Mouse (Mus musculus) megakaryocyte, adult 5-6 weeks (primary cell): ENCODE measurements around the gene Rbm5. TPM values are rescaled to one million over a fixed set of nuclear protein-coding genes. Genes with fewer than 3 reads are reported as not detected.
A peak's percentile ranks its signal among the peaks of the same experiment; 100 is the strongest.

Experiments used
- ATAC-seq: 2 replicates; pipeline ENCODE4 v1.8.0; 2016; ENCODE audit warnings: mild to moderate bottlenecking, inconsistent platforms; ENCODE audit not compliant: poor library complexity, severe bottlenecking
- total RNA-seq, 2 experiments: library from RNA; stranded (forward) in 1 of 2; stranded (reverse) in 1 of 2; fragments of 153-499, 151-499 nt in 1 of 2; fragments of 221-1000, 200-1000 nt in 1 of 2; gene quantifications; 2 replicates each; pipeline versions ENCODE4 v1.2.3 to v1.2.4; 2015 to 2017

Rbm5 gene
- total RNA-seq, 2 experiments from 2014 or later: 145 to 208 TPM

DNA sequence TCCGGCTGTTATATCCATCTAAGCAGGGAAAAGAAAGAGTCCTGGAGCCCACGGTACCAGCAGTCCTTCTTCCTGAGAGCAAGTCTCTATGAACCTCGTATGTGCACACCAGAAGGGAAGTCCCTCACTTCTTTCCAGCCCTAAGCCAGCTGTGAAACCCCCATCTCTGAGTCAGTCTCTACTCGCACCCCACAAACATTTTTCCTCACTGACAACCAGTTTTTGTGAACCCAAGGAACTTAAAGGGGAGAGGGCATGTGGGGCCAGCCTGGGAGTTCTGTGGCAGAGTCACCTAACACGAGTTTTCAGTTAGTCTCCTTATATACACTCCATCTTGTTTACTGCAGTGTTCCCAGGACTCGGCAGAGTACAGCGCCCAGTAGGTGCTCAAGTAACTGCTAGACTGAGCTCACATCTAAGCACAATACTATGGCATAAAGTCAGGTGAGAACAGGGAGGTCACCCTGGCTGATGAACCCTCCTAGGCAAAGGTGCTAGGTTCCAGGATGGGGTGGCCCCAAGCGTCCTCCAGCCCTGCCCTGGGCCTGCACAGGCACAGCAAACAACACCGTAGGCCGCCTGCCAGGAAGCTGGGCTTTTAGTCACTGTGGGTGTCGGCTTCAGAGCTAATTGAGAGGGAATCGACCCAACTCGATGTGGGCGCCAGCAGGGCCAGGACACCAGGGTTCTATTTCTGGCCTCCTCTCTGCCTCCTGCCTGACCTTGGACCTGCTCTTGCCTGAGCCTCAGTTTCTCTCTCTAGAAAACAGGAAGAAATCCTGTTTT is 67.3 kb downstream of the Rbm5 start:
- ATAC-seq: no peak

GRCm38 (mm10) chr9:107702606-107703185 is 68.1 kb downstream of the Rbm5 start:
- ATAC-seq: no peak

GRCm38 (mm10) chr9:107701594-107701993 is 69.2 kb downstream of the Rbm5 start:
- ATAC-seq: no peak

DNA sequence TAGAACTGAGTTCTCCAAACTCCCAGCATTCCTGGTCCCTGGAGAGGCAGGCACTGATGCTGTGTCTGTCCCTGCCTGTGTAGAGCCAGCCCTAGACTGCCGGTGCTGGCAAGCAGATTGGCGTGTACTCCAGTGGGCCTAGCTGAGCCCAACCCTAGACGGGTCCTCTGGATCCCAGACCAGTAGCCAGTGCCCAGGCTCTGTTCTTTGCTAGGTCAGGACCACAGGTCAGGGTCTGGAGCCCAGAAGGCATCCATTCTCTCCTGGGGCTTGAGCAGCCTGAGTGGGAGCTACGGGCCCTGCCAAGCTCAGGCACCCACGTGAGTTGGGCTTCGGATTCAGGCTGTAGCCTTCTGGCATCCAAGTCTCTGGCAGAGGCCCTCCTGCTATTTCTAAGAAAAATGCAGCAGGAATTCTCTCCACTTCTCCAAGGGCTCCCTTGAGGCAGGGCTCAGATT is 70.7 kb downstream of the Rbm5 start:
- ATAC-seq: no peak

DNA sequence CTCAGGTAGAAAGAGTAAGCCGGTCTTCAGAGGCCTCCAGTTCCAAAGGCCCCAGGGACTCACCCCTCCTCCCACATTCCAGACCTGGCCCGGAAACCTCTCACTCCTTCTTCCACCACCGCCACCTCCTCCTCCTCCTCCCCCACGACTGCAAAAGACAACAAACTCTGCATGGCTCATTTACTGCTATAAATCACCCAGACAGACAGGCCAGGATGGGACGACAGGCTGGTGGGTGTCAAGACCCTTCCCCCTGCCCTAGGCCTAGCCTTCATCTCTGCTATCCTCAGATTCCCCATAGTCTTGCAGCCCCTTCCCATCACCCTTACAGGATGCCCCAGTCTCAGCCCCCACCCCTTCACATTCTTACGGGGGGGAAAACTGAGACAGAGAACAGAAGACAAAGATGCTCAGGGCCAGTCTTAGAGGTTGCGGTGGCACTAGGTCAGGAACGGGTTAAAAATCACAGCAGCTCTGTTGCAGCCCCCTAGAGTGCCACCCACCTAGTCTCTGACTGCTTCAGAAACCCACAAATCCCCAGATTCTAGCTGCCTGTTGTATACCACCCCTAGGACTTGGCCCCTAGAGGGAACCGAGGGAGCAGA is 71.3 kb downstream of the Rbm5 start:
- ATAC-seq: no peak

DNA sequence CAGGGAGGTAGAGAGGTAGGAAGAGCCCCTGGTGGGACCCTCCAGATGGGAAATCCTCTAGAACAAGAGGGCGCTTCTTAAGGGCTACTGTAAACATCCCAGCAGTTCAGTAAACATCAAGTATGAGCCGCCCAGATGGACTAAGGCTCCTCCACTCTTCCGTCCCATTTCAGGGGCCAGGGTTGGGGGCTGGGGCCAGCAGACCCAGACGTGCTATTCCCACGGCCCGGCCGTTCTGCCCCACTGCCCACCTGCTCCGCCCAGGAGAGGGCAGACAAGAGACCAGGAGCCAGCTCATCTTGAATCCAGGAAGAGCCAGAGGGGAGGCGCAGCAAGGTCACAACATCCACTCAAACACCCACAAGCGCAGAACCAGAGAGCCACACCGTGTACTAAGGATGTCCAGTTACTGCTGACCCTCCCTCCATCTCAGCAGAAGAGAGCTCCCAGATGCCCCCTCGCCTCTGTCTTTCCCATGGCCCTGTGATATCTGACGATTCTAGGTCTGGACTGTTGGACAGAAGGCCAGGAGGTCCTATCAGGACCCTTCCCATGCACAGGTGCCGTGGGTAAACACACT is 72.1 kb downstream of the Rbm5 start:
- ATAC-seq: no peak

GRCm38 (mm10) chr9:107697811-107698521 is 72.8 kb downstream of the Rbm5 start:
- no peak for ATAC-seq

DNA sequence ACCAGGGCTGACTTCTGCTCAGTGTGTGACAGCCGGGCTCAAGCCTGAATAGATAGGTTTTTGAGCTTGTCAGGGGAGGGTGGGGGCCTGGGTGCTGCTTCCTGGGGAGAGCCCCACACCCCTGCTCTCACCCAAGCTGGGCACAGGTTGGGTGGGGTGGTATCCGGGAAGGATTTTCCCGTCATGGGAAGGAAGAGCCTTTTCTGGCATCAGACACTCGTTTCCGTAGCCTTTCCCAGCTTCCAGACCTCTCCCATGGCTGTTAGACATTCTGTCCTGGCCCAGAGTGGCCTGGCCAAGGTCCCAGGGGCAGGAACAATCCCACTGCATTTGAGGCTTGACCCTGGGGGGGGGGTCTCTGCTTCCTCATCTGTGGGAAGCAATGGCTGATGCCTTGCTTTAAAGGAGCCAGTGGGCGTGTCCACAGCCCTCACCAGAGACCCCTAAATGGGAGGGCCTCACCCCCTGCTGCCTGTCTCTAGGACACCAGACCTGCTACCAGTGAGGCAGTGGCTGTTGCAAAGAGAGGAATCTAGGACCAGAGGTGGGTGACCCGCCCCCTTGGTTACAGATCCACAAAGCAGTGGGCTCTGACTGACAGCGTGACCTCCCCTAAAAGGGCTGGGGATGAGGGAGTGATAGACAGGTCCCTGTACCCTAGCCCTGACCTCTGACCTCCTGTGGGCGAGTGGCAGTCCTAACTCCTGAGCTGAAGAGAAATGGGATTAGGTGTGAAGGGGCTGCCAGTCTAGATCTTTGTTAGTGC is 73.8 kb downstream of the Rbm5 start:
- no peak for ATAC-seq

DNA sequence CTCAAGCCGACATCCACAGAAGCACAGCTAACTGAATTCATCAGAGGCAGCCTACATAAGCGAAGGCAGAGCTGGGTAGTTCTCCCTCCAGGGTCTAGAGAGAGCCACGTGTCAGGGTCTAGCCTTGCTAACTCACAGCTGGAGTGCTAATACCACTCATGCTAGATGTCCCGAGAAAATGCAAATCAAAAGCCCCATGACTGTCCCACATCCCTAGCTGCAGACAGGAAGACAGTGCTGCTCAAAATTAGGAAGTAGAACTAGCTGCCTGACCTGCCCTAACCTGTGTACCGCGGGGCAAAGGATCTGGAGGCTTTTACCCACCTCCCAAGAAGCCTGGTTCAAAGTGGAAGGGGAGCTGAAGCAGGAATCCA is 74.7 kb downstream of the Rbm5 start:
- ATAC-seq: 0 out of 2 replicates have a peak, but pooled peaks have one; percentile 35

- ATAC-seq: no peak
Observed at GRCm38 (mm10) chr9:107695441-107696105, 75.2 kb downstream of the Rbm5 start.

- ATAC-seq: no peak
Observed at GRCm38 (mm10) chr9:107694627-107695026, 76.2 kb downstream of the Rbm5 start.

- no peak for ATAC-seq
Observed at GRCm38 (mm10) chr9:107693433-107693987, 77.3 kb downstream of the Rbm5 start.

GRCm38 (mm10) chr9:107692785-107693184 is 78.0 kb downstream of the Rbm5 start:
- ATAC-seq: no peak

DNA sequence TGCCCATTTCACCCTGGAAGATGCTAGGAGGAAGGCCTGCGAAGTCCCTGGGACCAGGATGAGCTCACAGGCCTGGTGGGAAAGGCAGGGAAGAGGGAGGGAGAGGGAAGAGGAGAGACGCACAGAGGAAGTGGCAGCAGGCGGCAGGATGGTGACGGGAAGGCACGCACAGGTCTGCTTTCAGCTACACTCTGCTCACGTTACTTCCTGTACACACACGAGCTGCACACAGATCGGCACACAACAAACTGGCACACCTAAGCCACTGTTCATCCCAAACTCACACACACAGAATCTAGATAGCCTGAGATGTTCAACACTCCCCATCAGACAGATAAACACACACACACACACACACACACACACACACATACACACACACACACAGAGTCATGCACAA is 80.4 kb downstream of the Rbm5 start:
- no peak for ATAC-seq

Other genes with a start within 250 kb of the Rbm5 start
- gene Tmem115, start 237.1 kb downstream of the Rbm5 start, total RNA-seq (2015): 6.8 and 9.3 TPM in 2 replicates
- 14.8 and 15.2 TPM in 2 replicates for gene Tmem115, start 237.1 kb downstream of the Rbm5 start, total RNA-seq (2017)
- gene Cyb561d2, start 228.8 kb downstream of the Rbm5 start, total RNA-seq (2015): 12.8 and 15.5 TPM in 2 replicates
- 14.2 and 21.7 TPM in 2 replicates for gene Cyb561d2, start 228.8 kb downstream of the Rbm5 start, total RNA-seq (2017)
- 8.3 and 12.5 TPM in 2 replicates for gene Nprl2, start 228.8 kb downstream of the Rbm5 start, total RNA-seq (2015)
- gene Nprl2, start 228.8 kb downstream of the Rbm5 start, total RNA-seq (2017): 15.7 and 18.9 TPM in 2 replicates
- gene Zmynd10, start 223.7 kb downstream of the Rbm5 start, total RNA-seq (2015): not detected in 2 replicates
- not detected in 2 replicates for gene Zmynd10, start 223.7 kb downstream of the Rbm5 start, total RNA-seq (2017)
- 34.3 and 37.7 TPM in 2 replicates for gene Rassf1, start 219.4 kb downstream of the Rbm5 start, total RNA-seq (2015)
- gene Rassf1, start 219.4 kb downstream of the Rbm5 start, total RNA-seq (2017): 46.7 and 57.3 TPM in 2 replicates
- gene Tusc2, start 207.7 kb downstream of the Rbm5 start, total RNA-seq (2015): 12.2 and 12.4 TPM in 2 replicates
- gene Tusc2, start 207.7 kb downstream of the Rbm5 start, total RNA-seq (2017): 8.9 and 10.8 TPM in 2 replicates
- gene Hyal2, start 203.1 kb downstream of the Rbm5 start, total RNA-seq (2015): 0.56 and 1.9 TPM in 2 replicates
- gene Hyal2, start 203.1 kb downstream of the Rbm5 start, total RNA-seq (2017): 1.0 TPM in 1 of 2 replicates, not detected in the other
- gene Hyal1, start 194.1 kb downstream of the Rbm5 start, total RNA-seq (2015): 0.38 and 0.57 TPM in 2 replicates
- 0.98 and 0.99 TPM in 2 replicates for gene Hyal1, start 194.1 kb downstream of the Rbm5 start, total RNA-seq (2017)
- gene Naa80, start 192.1 kb downstream of the Rbm5 start, total RNA-seq (2015): 7.2 and 15.3 TPM in 2 replicates
- gene Naa80, start 192.1 kb downstream of the Rbm5 start, total RNA-seq (2017): 6.9 and 10.1 TPM in 2 replicates
- gene Hyal3, start 190.2 kb downstream of the Rbm5 start, total RNA-seq (2015): 1.5 and 1.9 TPM in 2 replicates
- gene Hyal3, start 190.2 kb downstream of the Rbm5 start, total RNA-seq (2017): 0.18 and 0.57 TPM in 2 replicates
- gene Ifrd2, start 183.4 kb downstream of the Rbm5 start, total RNA-seq (2015): 6.8 and 11.1 TPM in 2 replicates
- gene Ifrd2, start 183.4 kb downstream of the Rbm5 start, total RNA-seq (2017): 8.7 and 9.9 TPM in 2 replicates
- not detected in 2 replicates for gene Sema3b, start 161.8 kb downstream of the Rbm5 start, total RNA-seq (2015)
- gene Sema3b, start 161.8 kb downstream of the Rbm5 start, total RNA-seq (2017): 0.08 TPM in 1 of 2 replicates, not detected in the other
- gene Gnai2, start 135.6 kb downstream of the Rbm5 start, total RNA-seq (2015): 749 and 768 TPM in 2 replicates
- gene Gnai2, start 135.6 kb downstream of the Rbm5 start, total RNA-seq (2017): 859 and 871 TPM in 2 replicates
- gene Slc38a3, start 101.5 kb downstream of the Rbm5 start, total RNA-seq (2015): not detected in 2 replicates
- gene Slc38a3, start 101.5 kb downstream of the Rbm5 start, total RNA-seq (2017): not detected in 2 replicates
- gene Gnat1, start 91.3 kb downstream of the Rbm5 start, total RNA-seq (2015): not detected in 2 replicates
- not detected in 2 replicates for gene Gnat1, start 91.3 kb downstream of the Rbm5 start, total RNA-seq (2017)
- gene Sema3f, start 60.5 kb downstream of the Rbm5 start, total RNA-seq (2015): not detected in 2 replicates
- not detected in 2 replicates for gene Sema3f, start 60.5 kb downstream of the Rbm5 start, total RNA-seq (2017)
- 42.2 and 55.9 TPM in 2 replicates for gene Rbm6, start 102.2 kb upstream of the Rbm5 start, total RNA-seq (2015)
- 117 and 119 TPM in 2 replicates for gene Rbm6, start 102.2 kb upstream of the Rbm5 start, total RNA-seq (2017)
- gene Mon1a, start 117.2 kb upstream of the Rbm5 start, total RNA-seq (2015): 6.2 and 7.6 TPM in 2 replicates
- 16.6 and 17.7 TPM in 2 replicates for gene Mon1a, start 117.2 kb upstream of the Rbm5 start, total RNA-seq (2017)
- 0.52 and 0.94 TPM in 2 replicates for gene Mst1r, start 135.9 kb upstream of the Rbm5 start, total RNA-seq (2015)
- gene Mst1r, start 135.9 kb upstream of the Rbm5 start, total RNA-seq (2017): 2.2 and 2.3 TPM in 2 replicates
- not detected in 2 replicates for gene Actl11, start 157.5 kb upstream of the Rbm5 start, total RNA-seq (2015)
- gene Actl11, start 157.5 kb upstream of the Rbm5 start, total RNA-seq (2017): not detected in 2 replicates
- gene Camkv, start 164.7 kb upstream of the Rbm5 start, total RNA-seq (2015): not detected in 2 replicates
- 0.04 TPM in 1 of 2 replicates, not detected in the other for gene Camkv, start 164.7 kb upstream of the Rbm5 start, total RNA-seq (2017)
- 4.9 and 9.4 TPM in 2 replicates for gene Traip, start 179.1 kb upstream of the Rbm5 start, total RNA-seq (2015)
- gene Traip, start 179.1 kb upstream of the Rbm5 start, total RNA-seq (2017): 12.0 and 15.8 TPM in 2 replicates
- 37.5 and 44.3 TPM in 2 replicates for gene Uba7, start 204.5 kb upstream of the Rbm5 start, total RNA-seq (2015)
- 35.6 and 43.2 TPM in 2 replicates for gene Uba7, start 204.5 kb upstream of the Rbm5 start, total RNA-seq (2017)
- gene Gm20661, start 212.1 kb upstream of the Rbm5 start, total RNA-seq (2015): 0.18 TPM in 1 of 2 replicates, not detected in the other
- not detected in 2 replicates for gene Gm20661, start 212.1 kb upstream of the Rbm5 start, total RNA-seq (2017)
- gene Inka1, start 214.9 kb upstream of the Rbm5 start, total RNA-seq (2015): 1.8 and 4.7 TPM in 2 replicates
- 2.6 and 3.2 TPM in 2 replicates for gene Inka1, start 214.9 kb upstream of the Rbm5 start, total RNA-seq (2017)
- 0.33 TPM in 1 of 2 replicates, not detected in the other for gene Cdhr4, start 221.5 kb upstream of the Rbm5 start, total RNA-seq (2015)
- 0.51 and 1.7 TPM in 2 replicates for gene Cdhr4, start 221.5 kb upstream of the Rbm5 start, total RNA-seq (2017)
- not detected in 2 replicates for gene Gm20662, start 225.4 kb upstream of the Rbm5 start, total RNA-seq (2015)
- not detected in 2 replicates for gene Gm20662, start 225.4 kb upstream of the Rbm5 start, total RNA-seq (2017)
- 20.1 and 24.6 TPM in 2 replicates for gene Ip6k1, start 231.5 kb upstream of the Rbm5 start, total RNA-seq (2015)
- gene Ip6k1, start 231.5 kb upstream of the Rbm5 start, total RNA-seq (2017): 35.2 and 109 TPM in 2 replicates